Mouse (Mus musculus) cerebellum, adult 18-20 months (tissue): Measurements from ENCODE around the gene Gli2.

ENCODE experiments used
- DNase-seq, 2 experiments: peaks; one replicate each; pipeline ENCODE4 v3.0.0; 2021

Gli2 gene

GRCm38 (mm10) chr1:119053402-119053841, at the start of gene Gli2:
TSS of gene Gli2 (minus strand) at chr1:119053619.
- peak; percentile 66 to 71 for DNase-seq

GRCm38 (mm10) chr1:119097921-119098521, 44.6 kb upstream of the Gli2 start:
- peak; percentile 46 to 63 for DNase-seq

GRCm38 (mm10) chr1:119093739-119094138, 40.3 kb upstream of the Gli2 start:
- peak; percentile 70 to 72 for DNase-seq

GRCm38 (mm10) chr1:119089887-119090620, 36.6 kb upstream of the Gli2 start:
- DNase-seq: no peak

GRCm38 (mm10) chr1:119087539-119087938, 34.1 kb upstream of the Gli2 start:
- peak; percentile 75 to 85 for DNase-seq

- DNase-seq: no peak
These were observed 32.4 kb upstream of the Gli2 start for GRCm38 (mm10) chr1:119085771-119086170.

GRCm38 (mm10) chr1:119083468-119083921, 30.1 kb upstream of the Gli2 start:
- peak; percentile 30 to 44 for DNase-seq

- DNase-seq: peak; percentile 34 to 67
These were observed 29.0 kb upstream of the Gli2 start for GRCm38 (mm10) chr1:119082231-119082991.

- no peak for DNase-seq
These were observed 24.5 kb upstream of the Gli2 start for GRCm38 (mm10) chr1:119077933-119078332.

GRCm38 (mm10) chr1:119076333-119076732, 22.9 kb upstream of the Gli2 start:
- DNase-seq: no peak

GRCm38 (mm10) chr1:119075916-119076315, 22.5 kb upstream of the Gli2 start:
- no peak for DNase-seq

GRCm38 (mm10) chr1:119075500-119075899, 22.1 kb upstream of the Gli2 start:
- no peak for DNase-seq

GRCm38 (mm10) chr1:119074910-119075309, 21.5 kb upstream of the Gli2 start:
- no peak for DNase-seq

GRCm38 (mm10) chr1:119073876-119074275, 20.5 kb upstream of the Gli2 start:
- no peak for DNase-seq

- no peak for DNase-seq
These were observed 11.7 kb upstream of the Gli2 start for GRCm38 (mm10) chr1:119064892-119065671.

GRCm38 (mm10) chr1:119056491-119056890, 3.1 kb upstream of the Gli2 start:
- no peak for DNase-seq

- no peak for DNase-seq
These were observed 2.4 kb upstream of the Gli2 start for GRCm38 (mm10) chr1:119055801-119056200.

GRCm38 (mm10) chr1:119054468-119054867, 1.0 kb upstream of the Gli2 start:
- no peak for DNase-seq

- no peak for DNase-seq
These were observed 494 bp upstream of the Gli2 start for GRCm38 (mm10) chr1:119053872-119054354.

- no peak for DNase-seq
These were observed 715 bp downstream of the Gli2 start for GRCm38 (mm10) chr1:119052631-119053177.

- peak in 1 of 2 experiments; percentile 14 for DNase-seq
These were observed 1.4 kb downstream of the Gli2 start for GRCm38 (mm10) chr1:119051938-119052551.
